Mouse (Mus musculus) kidney, postnatal 0 days (tissue): ENCODE results near the gene Immp2l. TPM values are rescaled to one million over a fixed set of nuclear protein-coding genes. Genes with fewer than 3 reads are reported as not detected.

Source experiments
- ATAC-seq: fragments of 200-750 bp; cut with Nextera tagmentation; replicated peaks from 2 replicates; pipeline ENCODE4 v1.8.0; 2017; ENCODE audit warnings: low read depth, moderate number of reproducible peaks, moderate TSS enrichment, moderate library complexity; ENCODE audit not compliant: low FRiP score
- DNase-seq: peaks from one replicate; pipeline ENCODE4 v3.0.0-alpha.2; 2016; ENCODE audit warnings: low spot score
- H3K27ac ChIP-seq: fragments of 300-500 bp; sonication (generic); 2 replicates; pipeline ENCODE4 v1.5.1; 2014; ENCODE audit warnings: mild to moderate bottlenecking
- H3K27me3 ChIP-seq: fragments of 300-500 bp; sonication (generic); 2 replicates; pipeline ENCODE4 v1.6.1; 2014; ENCODE audit warnings: low read length, mixed read lengths; ENCODE audit not compliant: insufficient read depth
- H3K36me3 ChIP-seq: fragments of 300-500 bp; sonication (generic); 2 replicates; pipeline ENCODE4 v1.6.1; 2014; ENCODE audit warnings: low read length, mixed read lengths; ENCODE audit not compliant: insufficient read depth
- H3K4me1 ChIP-seq: fragments of 300-500 bp; sonication (generic); replicated peaks from 2 replicates; pipeline ENCODE4 v1.6.1; 2014; ENCODE audit warnings: antibody characterized with exemption, low read length, mixed read lengths; ENCODE audit not compliant: insufficient read depth
- H3K4me2 ChIP-seq: fragments of 300-500 bp; sonication (generic); 2 replicates; pipeline ENCODE4 v1.6.1; 2014; ENCODE audit warnings: mild to moderate bottlenecking, low read length, moderate library complexity, mixed read lengths
- H3K4me3 ChIP-seq: fragments of 300-500 bp; sonication (generic); replicated peaks from 2 replicates; pipeline ENCODE4 v1.5.1; 2014; ENCODE audit warnings: low read depth, low read length
- H3K9ac ChIP-seq: fragments of 300-500 bp; sonication (generic); 2 replicates; pipeline ENCODE4 v1.6.1; 2014; ENCODE audit warnings: low read depth, low read length
- H3K9me3 ChIP-seq: fragments of 300-500 bp; sonication (generic); replicated peaks from 2 replicates; pipeline ENCODE4 v1.6.1; 2016; ENCODE audit warnings: low read length, inconsistent platforms, mixed read lengths
- CTCF ChIP-seq: IDR thresholded peaks from 2 replicates; pipeline ENCODE4 v1.5.1; 2016; ENCODE audit warnings: antibody characterized with exemption, low read depth, mild to moderate bottlenecking, moderate library complexity
- WGBS: fragments of 180-500 bp; shearing (Covaris S2); extraction: QIAGEN DNeasy Blood & Tissue Kit; methylation state at CpG from one replicate; pipeline ENCODE4 v1.1.7; 2014; 5-methylcytosine and 5-hydroxymethylcytosine counted together
- polyA plus RNA-seq: library from polyadenylated mRNA; unstranded; fragments of >200 nt; fragmentation: Nextera tagmentation; extraction: Ambion mirVana; gene quantifications from 2 replicates; pipeline ENCODE4 v1.2.1, GENCODE M21; 2015

Immp2l gene
- polyA plus RNA-seq, 1 experiment from 2014 or later, result 8.7 TPM

- Histone ChIP-seq H3K27me3 (no peaks in the 10 kb centered on the region), H3K27ac (no peak overlapping the region), H3K4me1 (no peaks in the 10 kb centered on the region), H3K9me3 (no peaks in the 10 kb centered on the region), H3K9ac (no peak overlapping the region), H3K36me3 (no peaks in the 10 kb centered on the region), H3K4me2 (no peak overlapping the region), H3K4me3 (no peak overlapping the region)
- no peak for DNase-seq
- no peak for ATAC-seq
- TF ChIP-seq CTCF, result no peak
- 60% methylated on average over 4 of the region's 4 CpGs for WGBS
These were observed 484.7 kb downstream of the Immp2l start for GRCm38 (mm10) chr12:41508610-41509009.

- DNase-seq (no peak), ATAC-seq (no peak)
- no peak overlapping the region for H3K4me3 ChIP-seq
- H3K4me1 ChIP-seq, result no peaks in the 10 kb centered on the region
- no peak overlapping the region for H3K27ac ChIP-seq
- no peak overlapping the region for H3K9ac ChIP-seq
- no peak overlapping the region for H3K4me2 ChIP-seq
- no peaks in the 10 kb centered on the region for H3K36me3 ChIP-seq
- WGBS, result 77% methylated on average over 3 of the region's 3 CpGs
- H3K27me3 ChIP-seq, result no peaks in the 10 kb centered on the region
- TF ChIP-seq CTCF, result no peak
- no peaks in the 10 kb centered on the region for H3K9me3 ChIP-seq
These were observed 486.7 kb downstream of the Immp2l start for GRCm38 (mm10) chr12:41510588-41510987.

- no peak overlapping the region for H3K27ac ChIP-seq
- no peak for ATAC-seq
- WGBS, result 47% methylated on average over 5 of the region's 5 CpGs
These were observed 495.0 kb downstream of the Immp2l start for GRCm38 (mm10) chr12:41518897-41519296.

GRCm38 (mm10) chr12:41520326-41520725 lies 496.4 kb downstream of the Immp2l start:
- DNase-seq (no peak), ATAC-seq (no peak)
- Histone ChIP-seq H3K4me2 (no peak overlapping the region), H3K27me3 (no peaks in the 10 kb centered on the region), H3K27ac (no peak overlapping the region), H3K4me1 (no peaks in the 10 kb centered on the region), H3K9me3 (no peaks in the 10 kb centered on the region), H3K36me3 (no peaks in the 10 kb centered on the region), H3K4me3 (no peak overlapping the region), H3K9ac (no peak overlapping the region)
- WGBS, result 63% methylated on average over 2 of the region's 2 CpGs
- TF ChIP-seq CTCF, result no peak

More at GRCm38 (mm10) chr12:41518897-41519296, 495.0 kb downstream of the Immp2l start:
- TF ChIP-seq CTCF, result no peak
- Histone ChIP-seq H3K36me3 (no peaks in the 10 kb centered on the region), H3K9ac (no peak overlapping the region), H3K4me2 (no peak overlapping the region), H3K27me3 (no peaks in the 10 kb centered on the region), H3K9me3 (no peaks in the 10 kb centered on the region), H3K4me3 (no peak overlapping the region), H3K4me1 (no peaks in the 10 kb centered on the region)
- DNase-seq, result no peak

GRCm38 (mm10) chr12:41521671-41522070 lies 497.8 kb downstream of the Immp2l start:
- DNase-seq (no peak), ATAC-seq (no peak)
- 74% methylated on average over 2 of the region's 2 CpGs for WGBS
- no peak for TF ChIP-seq CTCF
- Histone ChIP-seq H3K4me3 (no peak overlapping the region), H3K4me2 (no peak overlapping the region), H3K9ac (no peak overlapping the region), H3K27ac (no peak overlapping the region), H3K36me3 (no peaks in the 10 kb centered on the region), H3K4me1 (no peaks in the 10 kb centered on the region), H3K27me3 (no peaks in the 10 kb centered on the region), H3K9me3 (no peaks in the 10 kb centered on the region)

GRCm38 (mm10) chr12:41526688-41527087 lies 502.8 kb downstream of the Immp2l start:
- Histone ChIP-seq H3K4me3 (no peak overlapping the region), H3K4me1 (no peaks in the 10 kb centered on the region), H3K9ac (no peak overlapping the region), H3K36me3 (no peaks in the 10 kb centered on the region), H3K27ac (no peak overlapping the region), H3K4me2 (no peak overlapping the region), H3K27me3 (no peaks in the 10 kb centered on the region), H3K9me3 (no peaks in the 10 kb centered on the region)
- TF ChIP-seq CTCF, result no peak
- no peak for ATAC-seq
- DNase-seq, result no peak
- 72% methylated on average over 2 of the region's 2 CpGs for WGBS

GRCm38 (mm10) chr12:41528410-41528809 lies 504.5 kb downstream of the Immp2l start:
- ATAC-seq (no peak), DNase-seq (no peak)
- no peak for TF ChIP-seq CTCF
- 62% methylated on average over 4 of the region's 4 CpGs for WGBS
- Histone ChIP-seq H3K4me2 (no peak overlapping the region), H3K4me3 (no peak overlapping the region), H3K9ac (no peak overlapping the region), H3K36me3 (no peaks in the 10 kb centered on the region), H3K4me1 (no peaks in the 10 kb centered on the region), H3K27ac (no peak overlapping the region), H3K27me3 (no peaks in the 10 kb centered on the region), H3K9me3 (no peaks in the 10 kb centered on the region)
